Mouse (Mus musculus) stomach, embryonic 16.5 days (tissue): ENCODE measurements around the gene Thy1. TPM values are rescaled to one million over a fixed set of nuclear protein-coding genes. Genes with fewer than 3 reads are reported as not detected.

ENCODE experiments used
- ATAC-seq: fragments of 200-750 bp; cut with Nextera tagmentation; 2 replicates; pipeline ENCODE4 v1.8.0; 2017; ENCODE audit warnings: moderate number of reproducible peaks, moderate TSS enrichment; ENCODE audit not compliant: insufficient read depth, low FRiP score
- H3K27ac ChIP-seq: fragments of 300-500 bp; sonication (generic); 2 replicates; pipeline ENCODE4 v1.5.1; 2014; ENCODE audit warnings: low read length
- H3K27me3 ChIP-seq: fragments of 300-500 bp; sonication (generic); 2 replicates; pipeline ENCODE4 v1.6.1; 2014; ENCODE audit warnings: low read length, control low read depth, mixed read lengths; ENCODE audit not compliant: control insufficient read depth, insufficient read depth
- H3K36me3 ChIP-seq: fragments of 300-500 bp; sonication (generic); 2 replicates; pipeline ENCODE4 v1.6.1; 2014; ENCODE audit warnings: low read length; ENCODE audit not compliant: control insufficient read depth, insufficient read depth
- H3K4me1 ChIP-seq: fragments of 300-500 bp; sonication (generic); 2 replicates; pipeline ENCODE4 v1.6.1; 2014; ENCODE audit warnings: low read length, control low read depth, mixed read lengths; ENCODE audit not compliant: control insufficient read depth, insufficient read depth
- H3K4me2 ChIP-seq: fragments of 300-500 bp; sonication (generic); 2 replicates; pipeline ENCODE4 v1.6.1; 2014; ENCODE audit warnings: low read depth, low read length, mixed read lengths
- H3K4me3 ChIP-seq: fragments of 300-500 bp; sonication (generic); replicated peaks from 2 replicates; pipeline ENCODE4 v1.5.1; 2014; ENCODE audit warnings: mild to moderate bottlenecking, low read length
- H3K9ac ChIP-seq: fragments of 300-500 bp; sonication (generic); 2 replicates; pipeline ENCODE4 v1.6.1; 2014; ENCODE audit warnings: low read length
- H3K9me3 ChIP-seq: fragments of 300-500 bp; sonication (generic); replicated peaks from 2 replicates; pipeline ENCODE4 v1.6.1; 2016; ENCODE audit warnings: low read length, control low read depth; ENCODE audit not compliant: control insufficient read depth
- WGBS: fragments of 180-500 bp; shearing (Covaris S2); extraction: QIAGEN DNeasy Blood & Tissue Kit; methylation state at CpG from one replicate; pipeline ENCODE4 v1.1.7; 2014; 5-methylcytosine and 5-hydroxymethylcytosine counted together
- polyA plus RNA-seq: library from polyadenylated mRNA; unstranded; fragments of >200 nt; fragmentation: Nextera tagmentation; extraction: Ambion mirVana; gene quantifications from 2 replicates; pipeline ENCODE4 v1.2.1, GENCODE M21; 2015

Thy1 gene
- polyA plus RNA-seq, 1 experiment from 2014 or later: 2.0 TPM

DNA sequence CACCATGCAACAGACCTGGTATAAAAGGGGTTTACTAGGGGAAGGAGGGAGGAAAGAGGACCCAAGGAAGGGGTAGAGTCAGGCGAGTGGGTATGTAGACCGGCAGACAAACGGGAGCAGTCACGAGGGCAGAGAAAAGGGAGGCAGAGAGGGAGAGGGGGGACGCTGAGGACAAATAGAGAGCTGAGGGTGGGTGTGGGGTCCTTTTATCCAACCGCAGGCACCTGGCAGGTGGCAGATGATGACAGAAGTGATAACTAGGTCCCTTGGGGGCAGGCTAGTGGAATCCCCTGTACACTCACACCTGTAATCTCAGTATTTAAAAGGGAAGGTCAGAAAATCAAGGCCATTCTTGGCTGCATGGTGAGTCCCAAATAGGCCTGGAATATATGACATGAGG lies 31.0 kb upstream of the Thy1 start:
- no peaks in the 10 kb centered on the region for H3K27me3 ChIP-seq
- no peak overlapping the region for H3K9ac ChIP-seq
- peaks cover 6% of the 10 kb centered on the region; the same call in 1 of the 2 replicates for H3K4me1 ChIP-seq
- ATAC-seq: no peak
- WGBS: 58% methylated on average over 6 of the region's 6 CpGs
- no peaks in the 10 kb centered on the region for H3K36me3 ChIP-seq
- H3K27ac ChIP-seq: no peak overlapping the region
- H3K4me3 ChIP-seq: no peak overlapping the region
- H3K4me2 ChIP-seq: no peak overlapping the region
- H3K9me3 ChIP-seq: no peaks in the 10 kb centered on the region

DNA sequence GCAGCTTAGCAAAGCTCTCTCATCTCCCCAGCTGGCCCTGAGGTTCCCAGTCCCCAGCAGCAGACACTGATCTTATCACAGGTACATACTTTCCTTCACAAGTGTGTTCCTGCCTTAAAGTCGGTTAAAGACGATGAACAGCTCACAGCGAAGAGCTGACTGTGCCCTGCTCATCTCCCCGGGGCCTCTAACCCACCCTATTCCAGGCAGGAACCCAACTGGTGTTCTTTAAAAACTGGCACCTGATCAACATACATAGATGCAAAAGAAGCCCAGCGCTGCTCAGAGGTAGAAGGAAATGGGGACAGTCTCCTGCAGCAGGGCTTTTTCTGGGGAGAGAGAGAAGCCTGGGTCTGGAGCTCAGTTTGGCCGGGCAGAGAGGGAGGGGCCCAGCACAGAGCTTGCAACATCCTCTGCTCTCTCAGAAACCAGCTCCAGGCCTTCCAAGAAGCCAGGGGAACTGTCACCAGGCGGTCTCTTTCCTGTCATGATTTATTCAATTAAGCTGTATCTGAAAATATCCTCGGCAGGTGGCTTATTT lies 30.4 kb upstream of the Thy1 start:
- ATAC-seq: peak; percentile 33; the same call in 1 of the 2 replicates
- Histone ChIP-seq H3K4me3 (no peak overlapping the region), H3K9ac (no peak overlapping the region), H3K36me3 (no peaks in the 10 kb centered on the region), H3K9me3 (no peaks in the 10 kb centered on the region), H3K4me1 (peaks cover 6% of the 10 kb centered on the region; the same call in 1 of the 2 replicates), H3K27ac (no peak overlapping the region), H3K27me3 (no peaks in the 10 kb centered on the region), H3K4me2 (no peak overlapping the region)
- 15% methylated on average over 8 of the region's 8 CpGs for WGBS

DNA sequence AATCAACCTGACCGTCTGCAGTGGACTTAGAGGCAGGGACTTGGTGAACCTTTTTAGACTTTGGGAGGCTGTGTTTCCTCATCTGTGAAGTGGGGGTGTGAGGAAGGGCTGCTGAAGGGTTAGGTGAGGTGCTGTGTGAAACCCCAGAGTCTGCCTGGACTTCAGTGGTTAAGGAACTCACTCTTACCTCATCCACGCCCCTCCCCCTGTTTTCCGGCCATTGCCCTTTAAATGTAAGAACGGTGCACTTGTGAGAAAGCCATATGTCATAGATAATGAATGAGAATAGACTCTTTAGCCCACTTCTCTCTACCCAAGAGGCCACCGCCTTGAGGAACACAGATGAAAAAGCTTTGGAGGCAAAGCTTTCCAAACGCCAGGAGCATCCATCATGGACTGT lies 29.4 kb upstream of the Thy1 start:
- WGBS: 36% methylated on average over 6 of the region's 6 CpGs

DNA sequence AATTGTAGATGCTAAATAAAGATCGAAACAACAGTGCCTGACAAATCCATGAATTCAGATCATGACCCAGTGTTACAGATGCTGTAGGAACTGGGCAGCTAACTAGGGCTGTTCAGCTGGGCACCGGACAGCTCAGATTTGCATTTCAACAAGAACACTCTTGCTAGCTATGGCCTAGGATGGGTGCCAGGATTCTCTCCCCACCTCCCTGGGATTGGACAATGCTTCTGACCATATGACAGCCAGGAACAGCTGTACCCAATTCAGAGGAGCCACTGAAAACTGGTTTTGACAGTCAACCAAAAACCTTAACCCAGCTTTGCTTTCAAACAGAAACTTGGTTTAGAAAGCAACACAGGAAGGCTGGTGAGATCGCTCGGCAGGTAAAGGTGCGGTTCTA lies 26.9 kb upstream of the Thy1 start:
- no peak overlapping the region for H3K27ac ChIP-seq
- WGBS: 80% methylated on average over 5 of the region's 5 CpGs
- no peak overlapping the region for H3K4me2 ChIP-seq
- peaks cover 4% of the 10 kb centered on the region; the same call in 1 of the 2 replicates for H3K4me1 ChIP-seq
- H3K9me3 ChIP-seq: no peaks in the 10 kb centered on the region
- no peak for ATAC-seq
- no peaks in the 10 kb centered on the region for H3K36me3 ChIP-seq
- no peak overlapping the region for H3K9ac ChIP-seq
- H3K4me3 ChIP-seq: no peak overlapping the region
- H3K27me3 ChIP-seq: no peaks in the 10 kb centered on the region

More for the DNA sequence above, 29.4 kb upstream of the Thy1 start:
- ATAC-seq: no peak
- H3K36me3 ChIP-seq: no peaks in the 10 kb centered on the region
- H3K4me2 ChIP-seq: no peak overlapping the region
- H3K27me3 ChIP-seq: no peaks in the 10 kb centered on the region
- no peak overlapping the region for H3K27ac ChIP-seq
- H3K9ac ChIP-seq: no peak overlapping the region
- no peaks in the 10 kb centered on the region for H3K9me3 ChIP-seq
- no peak overlapping the region for H3K4me3 ChIP-seq
- H3K4me1 ChIP-seq: peaks cover 6% of the 10 kb centered on the region; the same call in 1 of the 2 replicates

DNA sequence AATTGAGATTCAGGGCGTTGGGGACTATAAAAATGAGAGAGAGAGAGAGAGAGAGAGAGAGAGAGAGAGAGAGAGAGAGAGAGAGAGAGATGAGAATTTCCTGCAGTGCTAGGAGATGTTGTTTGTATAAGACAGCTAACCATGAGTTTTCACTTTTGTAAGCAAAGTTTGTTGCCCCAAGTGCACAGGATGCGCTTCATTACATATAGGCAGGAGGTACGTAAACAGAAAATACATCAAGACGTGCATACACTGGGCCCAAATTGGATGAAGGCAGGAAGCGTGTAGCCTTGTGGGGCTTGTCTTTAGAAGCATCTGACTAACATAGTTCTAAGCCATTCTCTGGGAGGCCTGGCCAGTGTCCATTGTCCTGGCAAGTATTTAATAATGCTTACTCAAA lies 25.3 kb upstream of the Thy1 start:
- Histone ChIP-seq H3K27me3 (no peaks in the 10 kb centered on the region), H3K4me1 (no peaks in the 10 kb centered on the region), H3K9ac (no peak overlapping the region), H3K9me3 (no peaks in the 10 kb centered on the region), H3K36me3 (no peaks in the 10 kb centered on the region), H3K4me3 (no peak overlapping the region), H3K4me2 (no peak overlapping the region), H3K27ac (no peak overlapping the region)
- no peak for ATAC-seq
- WGBS: 70% methylated on average over 5 of the region's 5 CpGs

DNA sequence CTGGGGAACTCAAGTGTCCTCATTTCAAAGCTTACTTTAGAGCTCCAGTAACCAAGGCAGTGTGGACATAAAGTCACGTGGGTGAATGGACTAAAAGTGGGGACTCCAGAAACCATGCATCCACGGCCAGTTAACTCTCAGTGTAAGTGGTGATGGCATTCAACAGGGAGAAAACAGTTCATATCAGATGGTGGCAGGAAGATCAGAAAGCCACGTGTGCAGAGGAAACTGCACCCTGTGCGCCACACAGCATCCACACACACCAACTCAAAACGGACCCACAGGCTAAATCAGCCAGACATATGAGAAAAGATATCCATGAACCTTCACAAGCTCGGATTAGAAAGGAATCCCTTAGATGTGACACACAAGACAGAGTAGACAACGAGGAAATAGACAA lies 23.2 kb upstream of the Thy1 start:
- H3K4me1 ChIP-seq: no peaks in the 10 kb centered on the region
- H3K4me2 ChIP-seq: no peak overlapping the region
- no peaks in the 10 kb centered on the region for H3K9me3 ChIP-seq
- H3K4me3 ChIP-seq: no peak overlapping the region
- ATAC-seq: no peak
- H3K27me3 ChIP-seq: no peaks in the 10 kb centered on the region
- H3K36me3 ChIP-seq: no peaks in the 10 kb centered on the region
- H3K27ac ChIP-seq: no peak overlapping the region
- H3K9ac ChIP-seq: no peak overlapping the region
- 71% methylated on average over 7 of the region's 7 CpGs for WGBS

DNA sequence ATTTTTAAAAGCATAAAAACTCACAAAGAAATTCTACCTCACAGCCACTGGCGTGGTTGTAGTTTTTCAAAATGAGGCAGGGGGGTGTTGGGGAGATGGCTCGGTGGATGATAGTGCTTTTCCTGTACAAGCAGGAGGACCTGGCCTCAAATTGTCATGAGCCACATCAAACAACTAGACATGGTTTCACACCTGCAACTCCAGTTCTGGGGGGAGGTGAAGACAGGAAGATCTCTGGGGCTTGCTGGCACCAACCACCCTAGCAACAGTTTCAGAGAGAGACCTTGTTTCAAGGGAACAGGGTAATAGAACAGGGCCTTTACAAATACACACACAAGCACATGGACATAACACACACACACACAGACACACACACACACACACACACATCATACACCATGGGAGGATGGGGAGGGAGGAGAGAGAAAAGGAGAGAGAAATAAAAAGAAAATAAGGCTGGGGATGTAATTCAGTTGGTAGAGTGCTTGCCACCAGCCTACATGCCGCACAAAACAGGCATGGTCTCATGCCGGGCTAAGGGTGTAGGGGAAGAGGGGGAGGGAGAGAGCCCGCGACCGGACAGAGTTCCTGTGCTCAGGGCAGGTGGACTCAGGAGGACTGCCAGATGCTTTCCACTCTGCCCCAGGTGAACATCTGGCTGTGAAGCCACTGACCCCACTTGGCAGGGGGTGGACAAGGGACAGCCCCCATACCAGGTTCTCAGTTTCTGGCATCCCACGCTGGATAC lies 20.9 kb upstream of the Thy1 start:
- ATAC-seq: no peak
- H3K4me2 ChIP-seq: no peak overlapping the region
- no peaks in the 10 kb centered on the region for H3K36me3 ChIP-seq
- no peaks in the 10 kb centered on the region for H3K4me1 ChIP-seq
- no peak overlapping the region for H3K27ac ChIP-seq
- no peak overlapping the region for H3K4me3 ChIP-seq
- no peaks in the 10 kb centered on the region for H3K27me3 ChIP-seq
- 62% methylated on average over 8 of the region's 8 CpGs for WGBS
- no peak overlapping the region for H3K9ac ChIP-seq
- H3K9me3 ChIP-seq: no peaks in the 10 kb centered on the region

DNA sequence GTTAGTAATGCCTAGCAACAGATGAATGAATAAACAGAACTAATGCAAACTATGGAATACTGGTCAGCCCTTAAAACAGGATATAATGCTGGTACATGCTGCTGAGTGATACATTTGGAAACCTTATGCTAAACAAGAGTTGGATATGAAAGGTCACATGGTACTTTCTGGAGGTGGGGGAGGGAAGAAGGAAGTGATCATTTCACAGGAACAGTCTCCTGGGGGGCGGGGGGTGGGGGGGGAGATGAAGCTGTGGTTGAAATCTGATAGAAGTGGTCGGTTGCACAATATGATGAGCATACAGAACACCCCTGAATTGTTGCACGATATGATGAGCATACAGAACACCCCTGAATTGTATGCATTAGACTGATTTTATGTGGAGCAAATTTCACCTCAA lies 19.1 kb upstream of the Thy1 start:
- no peaks in the 10 kb centered on the region for H3K4me1 ChIP-seq
- no peak overlapping the region for H3K27ac ChIP-seq
- no peaks in the 10 kb centered on the region for H3K27me3 ChIP-seq
- no peaks in the 10 kb centered on the region for H3K9me3 ChIP-seq
- no peaks in the 10 kb centered on the region for H3K36me3 ChIP-seq
- no peak overlapping the region for H3K4me3 ChIP-seq
- ATAC-seq: no peak
- H3K4me2 ChIP-seq: no peak overlapping the region
- 78% methylated on average over 3 of the region's 3 CpGs for WGBS
- no peak overlapping the region for H3K9ac ChIP-seq

DNA sequence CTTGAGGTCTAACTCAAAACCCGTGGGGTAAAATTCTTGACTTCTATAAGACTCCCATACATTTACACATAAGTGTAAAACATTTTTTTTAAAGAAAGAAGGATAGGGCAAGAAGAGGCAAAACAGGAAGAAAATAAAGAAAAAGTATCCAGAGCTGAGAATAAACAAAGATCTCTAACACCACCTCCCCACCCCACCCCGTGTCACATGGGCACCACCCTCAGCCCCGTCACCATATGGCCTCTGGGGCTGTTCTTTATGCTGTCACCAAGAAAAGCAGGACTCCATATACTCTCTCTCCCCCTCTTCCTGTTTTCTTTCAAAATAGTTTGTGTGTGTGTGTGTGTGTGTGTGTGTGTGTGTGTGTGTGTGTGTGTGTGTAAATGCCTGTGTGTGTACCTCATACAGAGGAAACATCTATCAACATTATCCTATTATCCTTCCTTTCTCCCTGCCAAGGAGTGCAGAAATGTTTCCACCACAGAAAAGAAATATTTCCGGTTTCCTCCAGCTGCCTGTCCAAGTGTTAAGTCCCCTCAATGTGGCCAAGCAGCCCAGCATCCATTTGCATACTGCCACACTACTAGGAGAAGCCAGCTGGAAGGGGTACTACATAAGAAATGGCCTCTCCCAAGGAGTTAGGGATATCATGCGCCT lies 13.5 kb upstream of the Thy1 start:
- Histone ChIP-seq H3K9me3 (no peaks in the 10 kb centered on the region), H3K9ac (no peak overlapping the region), H3K27me3 (no peaks in the 10 kb centered on the region), H3K27ac (no peak overlapping the region), H3K4me3 (no peak overlapping the region), H3K4me2 (no peak overlapping the region), H3K36me3 (no peaks in the 10 kb centered on the region), H3K4me1 (no peaks in the 10 kb centered on the region)
- 38% methylated on average over 5 of the region's 5 CpGs for WGBS
- no peak; the same call in 1 of the 2 replicates for ATAC-seq
